Mouse (Mus musculus) adrenal gland, postnatal 0 days (tissue): ENCODE results near the gene Fam193a. TPM values are rescaled to one million over a fixed set of nuclear protein-coding genes. Genes with fewer than 3 reads are reported as not detected.

Experiments used
- polyA plus RNA-seq: library from polyadenylated mRNA; unstranded; fragments of >200 nt; fragmentation: Nextera tagmentation; extraction: Ambion mirVana; gene quantifications from 2 replicates; pipeline ENCODE4 v1.2.1, GENCODE M21; 2015

The Fam193a gene
- 4.9 and 5.6 TPM in 2 replicates for polyA plus RNA-seq

DNA sequence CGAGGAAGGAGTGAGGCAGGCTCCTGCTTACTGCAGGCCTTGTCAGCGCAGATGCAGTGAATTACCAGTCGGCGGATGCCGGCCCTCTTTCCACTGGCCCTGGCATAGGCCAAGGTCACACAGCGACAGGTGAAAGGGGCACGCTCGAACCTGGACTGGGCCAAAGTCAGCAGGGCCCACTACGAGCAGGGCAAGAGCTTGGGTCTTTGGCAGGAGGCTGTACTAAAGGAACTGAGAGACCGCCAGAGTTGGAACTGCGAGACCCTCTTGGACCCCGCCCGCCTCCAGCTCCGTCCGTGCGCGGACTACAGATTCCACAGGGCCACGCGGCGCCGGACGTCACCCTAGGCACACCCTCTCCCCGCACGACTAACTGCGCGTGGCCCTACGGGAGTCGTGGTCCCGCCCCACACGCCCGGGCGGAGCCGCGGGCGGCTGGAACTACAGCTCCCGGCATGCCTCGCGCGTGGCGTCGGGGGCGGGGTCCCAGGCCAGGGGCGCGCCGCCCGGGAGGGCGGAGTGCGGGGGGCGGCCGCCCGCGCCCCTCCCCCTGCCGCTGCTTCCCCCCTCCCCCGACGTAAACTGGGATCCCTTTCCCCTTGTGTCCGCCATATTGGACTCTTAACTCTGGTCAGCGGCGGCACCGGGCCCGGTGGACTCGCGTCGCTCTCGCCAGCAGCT lies at the start of gene Fam193a:
Gene Fam193a, plus strand, starts transcription at position 593 of the 681 bp plus-strand sequence.

DNA sequence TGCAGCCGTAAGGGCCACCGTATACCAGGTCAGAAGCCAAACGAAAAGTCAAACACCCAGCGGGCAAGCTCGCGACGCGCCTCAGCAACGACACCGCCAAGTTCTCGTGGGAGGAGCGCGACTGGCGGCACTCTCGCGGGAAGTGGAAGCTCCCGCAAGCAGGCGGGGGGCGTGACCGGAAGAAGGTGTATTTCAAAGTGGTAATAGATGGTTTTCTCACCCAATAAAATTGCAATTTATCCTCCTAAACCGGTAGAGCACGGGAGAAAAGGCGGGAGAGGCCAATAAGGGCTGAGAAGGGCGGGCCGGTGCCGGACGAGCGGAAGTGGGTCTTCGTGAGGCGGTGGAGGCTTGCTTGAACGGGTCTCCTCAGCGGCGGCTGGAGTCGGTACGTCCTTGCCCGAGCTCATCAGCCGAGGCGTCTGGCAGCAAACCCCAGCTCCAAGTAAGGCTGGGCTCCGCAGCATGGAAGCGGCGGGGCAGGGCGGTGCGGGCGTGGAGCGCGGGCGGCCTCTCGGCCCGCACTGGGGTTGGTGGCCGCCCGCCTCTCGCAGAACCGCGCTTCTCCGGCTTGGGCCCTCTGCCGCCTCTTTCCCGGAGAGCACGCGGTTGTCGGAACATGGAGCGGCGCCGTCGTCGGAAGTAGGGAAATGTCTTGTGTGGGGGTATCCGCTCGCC lies 33.5 kb upstream of the Fam193a start, which contains the start of gene Rnf4:
Gene Rnf4, plus strand, starts transcription at position 193 of the 678 bp plus-strand sequence.

DNA sequence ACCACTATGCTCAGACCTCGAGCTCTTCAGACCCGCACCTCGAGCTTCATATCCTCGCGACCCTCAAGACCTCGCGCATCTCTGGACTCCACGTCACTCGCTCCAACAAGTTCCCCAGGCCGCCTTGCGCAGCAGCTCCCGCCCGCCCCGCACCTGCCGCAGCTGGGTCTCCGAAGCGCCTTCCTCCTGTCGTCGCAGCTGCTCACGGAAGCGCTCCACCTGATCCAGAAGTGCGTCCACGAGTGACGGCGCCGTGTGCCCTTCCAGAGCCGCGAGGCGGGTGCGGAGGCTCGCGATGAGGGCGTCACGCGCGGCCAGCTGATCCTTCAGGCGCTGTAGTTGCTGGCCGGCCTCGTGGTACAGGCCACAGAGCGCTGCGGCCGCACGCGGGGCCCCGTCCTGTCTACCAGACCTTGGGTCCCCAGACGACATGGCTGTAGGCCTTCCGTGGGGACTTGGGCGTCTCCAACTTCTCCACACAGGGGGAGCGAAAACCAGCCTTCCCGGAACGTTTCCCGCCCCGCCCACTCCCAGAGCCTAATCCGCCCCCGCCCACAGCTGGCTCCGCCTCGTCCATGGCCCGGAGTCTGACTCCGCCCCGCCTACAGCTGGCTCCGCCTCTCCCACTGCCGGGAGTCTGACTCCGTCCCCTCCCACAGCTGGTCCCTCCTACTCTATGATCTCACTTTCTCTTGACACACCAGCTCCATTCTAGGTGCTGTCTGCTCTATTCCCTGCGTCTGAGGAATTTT lies 143.9 kb downstream of the Fam193a start, which contains the start of gene Tnip2:
Gene Tnip2, minus strand, starts transcription at position 526 of the 752 bp plus-strand sequence.

DNA sequence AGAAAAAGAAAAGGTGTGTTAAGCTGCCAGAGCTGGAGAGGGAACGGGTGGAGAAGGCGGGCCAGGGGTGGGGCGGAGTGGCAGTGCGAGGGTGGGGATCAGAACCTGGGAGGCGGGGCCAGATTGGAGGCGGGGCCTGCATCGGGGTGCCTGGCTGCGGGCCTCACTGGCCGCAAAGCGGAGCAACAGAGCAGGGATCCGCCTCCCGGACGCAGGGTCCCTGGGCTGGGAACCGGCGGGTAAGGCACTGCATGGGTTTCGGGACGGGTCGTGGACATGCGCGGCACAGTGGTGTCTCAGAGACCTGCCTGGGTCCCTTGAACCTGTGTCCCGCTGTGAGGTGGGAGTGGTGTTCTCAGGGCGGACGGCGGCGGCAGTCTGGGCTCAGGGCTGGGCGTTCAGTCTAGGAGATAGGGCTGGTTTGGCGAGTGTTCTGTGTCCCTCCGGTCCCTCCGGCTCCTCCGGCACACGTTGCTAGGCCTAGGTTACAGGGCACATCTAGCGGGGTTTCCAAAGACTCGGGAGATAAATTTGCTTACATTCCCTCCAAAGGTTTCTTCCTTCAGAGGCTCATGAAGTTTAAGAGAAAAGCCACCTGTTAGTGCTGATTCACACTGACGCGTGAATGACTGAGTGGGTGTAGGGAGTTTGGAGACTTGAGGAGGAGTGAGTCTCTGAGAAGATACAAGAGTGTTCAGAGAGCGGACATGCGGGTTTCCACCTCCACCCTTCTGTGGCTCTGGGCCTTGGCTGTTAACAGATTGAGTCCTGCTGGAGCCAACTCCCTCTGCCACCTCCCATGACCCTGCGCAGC lies 156.1 kb downstream of the Fam193a start, which contains the start of gene Sh3bp2:
Gene Sh3bp2, plus strand, starts transcription at position 176 of the 814 bp plus-strand sequence.

Other genes starting within 250 kb of the Fam193a start
- 0.91 and 1.1 TPM in 2 replicates for gene Poln, start 200.5 kb upstream of the Fam193a start, polyA plus RNA-seq
- 25.8 and 28.4 TPM in 2 replicates for gene Haus3, start 200.4 kb upstream of the Fam193a start, polyA plus RNA-seq
- gene Mxd4, start 182.2 kb upstream of the Fam193a start, polyA plus RNA-seq = 39.5 and 45.9 TPM in 2 replicates
- 0.77 and 2.0 TPM in 2 replicates for gene Zfyve28, start 81.5 kb upstream of the Fam193a start, polyA plus RNA-seq
- gene Cfap99, start 81.3 kb upstream of the Fam193a start, polyA plus RNA-seq = 0.06 TPM in 1 of 2 replicates, not detected in the other
- gene Rnf4, start 33.6 kb upstream of the Fam193a start, polyA plus RNA-seq = 64.1 and 88.0 TPM in 2 replicates
- gene Tnip2, start 144.1 kb downstream of the Fam193a start, polyA plus RNA-seq = 15.2 and 21.9 TPM in 2 replicates
- gene Sh3bp2, start 155.9 kb downstream of the Fam193a start, polyA plus RNA-seq = 10.6 and 12.1 TPM in 2 replicates
- 117 TPM in 2 replicates for gene Add1, start 203.7 kb downstream of the Fam193a start, polyA plus RNA-seq